Mouse (Mus musculus) right cerebral cortex, postnatal 36 days (tissue): ENCODE results near the gene 8030411F24Rik.
"Not testable (repeated sequence)": the region's sequence is repeated elsewhere in the genome, so short reads cannot be mapped to it uniquely, and the experiment has no call there.

Experiments
- DNase-seq, 2 experiments: peaks; one replicate each; pipeline ENCODE4 v3.0.0; 2022; ENCODE audit warnings: low spot score in 2 of 2, mixed read lengths in 1 of 2

Gene 8030411F24Rik

GRCm38 (mm10) chr2:148781709-148782108 lies at the start of gene 8030411F24Rik:
TSS of gene 8030411F24Rik (plus strand) at chr2:148782009.
- DNase-seq = no peak

DNA sequence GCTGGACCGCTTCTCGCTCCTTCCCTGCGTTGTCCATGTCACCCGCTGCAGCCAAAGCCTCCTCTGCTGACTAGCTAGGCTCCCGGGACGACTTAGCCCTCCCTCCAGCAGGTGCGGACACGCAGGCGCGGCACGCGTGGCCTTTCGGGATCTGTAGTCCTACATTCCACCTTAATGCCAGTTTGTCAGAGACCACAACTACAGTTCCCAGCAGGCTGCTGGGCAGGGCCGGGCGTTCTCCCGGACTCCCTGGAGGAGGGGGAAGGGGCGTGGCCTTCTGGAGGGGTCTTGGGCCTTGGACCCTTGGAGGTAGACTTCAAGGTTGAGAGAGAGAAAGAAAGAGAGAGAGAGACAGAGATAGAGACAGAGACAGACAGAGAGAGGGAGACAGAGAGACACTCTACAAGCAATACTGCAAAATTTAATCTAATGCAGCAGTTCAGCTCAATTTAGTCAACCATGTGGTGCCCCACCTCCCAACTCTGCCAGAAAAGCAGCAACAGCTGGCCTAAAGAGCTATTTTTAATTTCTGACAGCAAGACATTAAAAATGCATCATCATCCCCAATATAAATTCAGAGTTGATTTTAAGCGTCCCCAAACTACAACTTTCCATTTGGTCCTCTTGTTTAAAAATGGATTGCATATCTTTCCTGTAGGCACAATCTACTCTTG lies 49.3 kb upstream of the 8030411F24Rik start, which contains the start of gene Napb:
Gene Napb, minus strand, starts transcription at position 141 of the 674 bp plus-strand sequence.
- peak; percentile 95 to 97 for DNase-seq

GRCm38 (mm10) chr2:148743001-148743400 lies 38.8 kb upstream of the 8030411F24Rik start:
- DNase-seq = peak; percentile 35 to 65

DNA sequence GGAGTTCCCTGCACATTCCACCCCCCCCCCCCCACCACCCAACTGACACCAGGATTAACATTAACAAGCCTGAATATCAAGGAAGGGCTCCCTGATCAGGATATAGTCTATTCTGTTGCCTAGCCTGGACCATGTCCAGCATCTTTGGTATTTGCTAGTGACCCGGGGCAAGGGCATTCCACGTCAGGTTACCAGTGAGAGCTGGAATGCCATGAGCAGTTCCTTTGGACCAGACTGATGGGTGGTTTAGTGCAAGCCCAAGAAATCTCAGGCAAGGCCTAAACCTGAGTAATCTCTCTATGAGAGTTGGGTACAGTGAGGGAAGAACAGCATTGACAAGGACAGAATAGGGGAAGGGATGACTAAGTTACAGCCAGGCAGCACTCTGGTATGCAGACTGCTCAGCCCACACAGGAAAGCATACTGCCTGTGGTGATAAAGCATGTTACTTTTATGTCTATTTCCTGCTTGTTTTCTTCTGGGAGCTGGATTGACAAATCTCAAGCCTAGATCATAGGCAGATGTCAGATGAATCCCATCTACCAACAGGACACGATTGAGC lies 37.9 kb upstream of the 8030411F24Rik start:
- DNase-seq = no peak

GRCm38 (mm10) chr2:148750058-148750457 lies 31.8 kb upstream of the 8030411F24Rik start, which contains the start of gene Cstl1:
TSS of gene Cstl1 (plus strand) at chr2:148750358.
- no peak for DNase-seq

- DNase-seq = peak; percentile 44 to 60
Measured at GRCm38 (mm10) chr2:148751893-148752813, 29.7 kb upstream of the 8030411F24Rik start.

DNA sequence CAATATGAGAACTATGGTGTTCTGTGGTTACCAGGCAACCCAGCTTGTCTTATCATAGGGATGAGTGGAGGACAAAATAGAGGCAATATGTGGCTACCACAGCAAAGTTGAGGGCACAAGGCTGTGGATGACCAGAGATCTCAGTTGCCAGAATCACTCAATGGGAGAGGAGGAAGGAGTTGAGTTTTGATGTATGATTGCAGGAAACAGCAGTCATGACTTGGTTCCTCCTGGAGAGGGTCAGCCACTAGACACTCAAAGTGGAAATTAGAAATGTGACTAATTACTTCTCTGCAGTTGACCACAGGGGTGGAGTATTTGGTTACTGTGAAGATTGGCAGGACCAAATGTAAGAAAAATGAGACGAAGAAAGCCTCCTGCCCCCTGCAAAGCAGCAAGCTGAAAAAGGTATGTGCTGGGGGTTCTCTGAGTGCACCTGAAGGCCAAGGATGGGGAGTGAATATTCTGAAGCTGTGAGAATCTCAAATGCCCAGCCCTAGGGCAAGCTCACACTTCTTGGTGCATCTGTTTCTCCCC lies 27.4 kb upstream of the 8030411F24Rik start:
- no peak for DNase-seq

- DNase-seq = no peak
Measured at GRCm38 (mm10) chr2:148763648-148764388, 18.0 kb upstream of the 8030411F24Rik start.

- not testable (repeated sequence) for DNase-seq
Measured at GRCm38 (mm10) chr2:148771397-148771796, 10.4 kb upstream of the 8030411F24Rik start, which contains the start of gene Cst11. TSS of gene Cst11 (minus strand) at chr2:148771497.

DNA sequence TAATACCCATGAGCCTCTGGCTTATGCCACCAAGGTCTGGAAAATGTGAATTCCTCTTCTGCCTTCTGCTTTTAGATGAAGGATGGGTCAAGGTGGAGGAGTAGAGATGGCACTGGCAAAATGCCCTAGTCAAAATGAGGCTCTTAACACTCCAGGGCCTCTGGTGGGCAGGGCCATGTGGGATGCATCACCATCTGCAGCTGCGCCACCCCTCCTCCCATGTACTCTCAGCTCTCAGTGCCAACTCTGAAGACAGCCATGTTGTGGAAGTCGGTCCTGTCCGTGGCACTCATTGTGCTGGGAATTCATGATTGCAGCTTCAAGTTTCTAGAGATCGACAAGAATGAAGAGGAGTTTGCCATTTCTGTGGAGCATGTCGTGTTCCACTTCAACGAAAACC lies 7.3 kb downstream of the 8030411F24Rik start, which contains the start of gene Cst12:
Gene Cst12, plus strand, starts transcription at position 220 of the 400 bp plus-strand sequence.
- no peak for DNase-seq

- no peak for DNase-seq
Measured at GRCm38 (mm10) chr2:148798485-148798884, 16.7 kb downstream of the 8030411F24Rik start, which contains the start of gene Cst8. TSS of gene Cst8 (plus strand) at chr2:148798785.

- no peak for DNase-seq
Measured at GRCm38 (mm10) chr2:148801491-148801921, 19.7 kb downstream of the 8030411F24Rik start.

DNA sequence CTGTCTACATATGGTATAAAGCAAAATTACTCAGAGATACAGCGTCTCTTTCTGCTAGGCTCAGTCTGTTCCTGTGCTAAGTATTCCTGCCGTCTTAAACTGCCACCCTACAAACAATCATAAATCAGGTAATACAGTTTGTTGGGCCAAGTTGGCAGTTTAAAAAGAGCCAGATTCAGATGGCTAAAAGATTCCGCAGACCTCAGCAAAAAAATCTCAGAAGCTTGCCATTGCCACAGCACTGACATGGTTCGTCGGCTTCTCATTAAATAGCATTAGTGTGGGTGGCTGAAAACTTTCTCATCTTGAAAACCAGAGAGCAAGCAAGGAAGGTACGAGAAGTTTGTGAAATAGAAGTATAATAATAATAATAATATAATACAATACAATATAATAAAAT lies 24.9 kb downstream of the 8030411F24Rik start:
- DNase-seq = no peak

DNA sequence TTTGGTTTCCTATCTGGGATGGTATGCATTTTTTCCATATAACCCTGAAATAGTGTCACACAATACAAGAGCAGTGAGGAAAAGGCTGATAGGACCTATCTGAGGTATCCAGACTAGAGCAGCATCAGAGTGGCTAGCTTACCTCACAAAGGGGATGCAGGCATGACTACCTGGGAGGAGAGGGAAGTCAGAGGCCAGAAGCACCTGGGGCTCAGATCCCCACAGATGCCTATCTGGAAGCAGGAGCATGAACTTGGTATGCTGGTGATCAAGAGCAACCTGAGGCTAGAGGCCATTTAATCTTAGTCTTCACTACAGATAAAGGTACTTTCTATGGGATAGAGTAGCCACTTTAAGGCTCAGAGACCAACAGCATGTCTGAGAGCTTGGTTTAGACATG lies 38.1 kb downstream of the 8030411F24Rik start, which contains the start of gene Cst13:
Gene Cst13, plus strand, starts transcription at position 173 of the 400 bp plus-strand sequence.
- no peak for DNase-seq

- DNase-seq = no peak
Measured at GRCm38 (mm10) chr2:148825986-148826385, 44.2 kb downstream of the 8030411F24Rik start.

DNA sequence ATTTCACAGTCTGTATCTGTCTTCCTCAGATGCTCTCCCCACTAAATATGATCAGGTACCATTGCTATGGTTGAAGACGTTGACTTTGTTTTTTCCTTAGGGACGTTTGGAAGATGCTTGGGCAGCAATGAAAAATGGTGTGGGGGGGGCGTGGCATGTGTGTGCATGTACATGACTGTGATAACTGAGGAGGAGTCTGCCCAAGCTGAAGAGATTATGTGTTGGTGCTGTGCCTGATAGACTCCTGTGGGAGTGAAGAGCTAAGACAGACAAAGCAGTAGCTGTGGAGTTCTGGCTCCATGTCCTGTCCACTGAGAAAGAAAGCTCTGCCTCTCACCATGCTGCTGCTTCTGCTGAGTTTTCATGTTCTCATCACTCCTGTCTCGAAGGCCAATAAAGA lies 53.1 kb downstream of the 8030411F24Rik start, which contains the start of gene Cst9:
Gene Cst9, plus strand, starts transcription at position 236 of the 400 bp plus-strand sequence.
- no peak for DNase-seq
